Mouse (Mus musculus): Measurements from ENCODE around the gene Fasl. TPM values are rescaled to one million over a fixed set of nuclear protein-coding genes. Genes with fewer than 3 reads are reported as not detected.

Fasl gene
- polyA plus RNA-seq, 1 experiment from 2014 or later = not detected

- ATAC-seq (ENCODE audit: insufficient number of reproducible peaks, insufficient read depth, low FRiP score, low TSS enrichment) = no peak
- Histone ChIP-seq H3K9ac (no peak overlapping the region), H3K4me1 (no peaks in the 10 kb centered on the region), H3K4me3 (no peak overlapping the region), H3K27me3 (no peaks in the 10 kb centered on the region), H3K9me3 (no peaks in the 10 kb centered on the region), H3K4me2 (replicated peaks) (no peak overlapping the region), H3K36me3 (no peaks in the 10 kb centered on the region), H3K27ac (no peak overlapping the region)
- WGBS = 90% methylated on average over 3 of the region's 3 CpGs
Measured at GRCm38 (mm10) chr1:161756547-161756946, 31.7 kb downstream of the Fasl start.

- Histone ChIP-seq H3K4me1 (no peaks in the 10 kb centered on the region), H3K9me3 (no peaks in the 10 kb centered on the region)
- ATAC-seq (ENCODE audit: insufficient number of reproducible peaks, insufficient read depth, low FRiP score, low TSS enrichment) = no peak
Measured at GRCm38 (mm10) chr1:161751311-161751710, 37.0 kb downstream of the Fasl start.

GRCm38 (mm10) chr1:161750471-161751041, 37.7 kb downstream of the Fasl start:
- no peaks in the 10 kb centered on the region for H3K27me3 ChIP-seq
- no peaks in the 10 kb centered on the region for H3K9me3 ChIP-seq
- ATAC-seq (ENCODE audit: insufficient number of reproducible peaks, insufficient read depth, low FRiP score, low TSS enrichment) = no peak
- no peaks in the 10 kb centered on the region for H3K4me1 ChIP-seq
- H3K9ac ChIP-seq = no peak overlapping the region
- H3K4me2 ChIP-seq (replicated peaks) = no peak overlapping the region
- H3K36me3 ChIP-seq = no peaks in the 10 kb centered on the region
- no peak overlapping the region for H3K27ac ChIP-seq
- no peak overlapping the region for H3K4me3 ChIP-seq
- 75% methylated on average over 8 of the region's 8 CpGs for WGBS

More at GRCm38 (mm10) chr1:161751311-161751710, 37.0 kb downstream of the Fasl start:
- Histone ChIP-seq H3K36me3 (no peaks in the 10 kb centered on the region), H3K27ac (no peak overlapping the region), H3K9ac (no peak overlapping the region), H3K4me3 (no peak overlapping the region), H3K27me3 (no peaks in the 10 kb centered on the region), H3K4me2 (replicated peaks) (no peak overlapping the region)
- 48% methylated on average over 8 of the region's 8 CpGs for WGBS

GRCm38 (mm10) chr1:161748685-161749084, 39.6 kb downstream of the Fasl start:
- ATAC-seq (ENCODE audit: insufficient number of reproducible peaks, insufficient read depth, low FRiP score, low TSS enrichment) = no peak
- H3K27ac ChIP-seq = no peak overlapping the region
- 84% methylated on average over 6 of the region's 6 CpGs for WGBS

GRCm38 (mm10) chr1:161748138-161748537, 40.2 kb downstream of the Fasl start:
- Histone ChIP-seq H3K9ac (no peak overlapping the region), H3K27me3 (no peaks in the 10 kb centered on the region), H3K4me3 (no peak overlapping the region), H3K4me1 (no peaks in the 10 kb centered on the region), H3K27ac (no peak overlapping the region), H3K9me3 (no peaks in the 10 kb centered on the region), H3K36me3 (no peaks in the 10 kb centered on the region), H3K4me2 (replicated peaks) (no peak overlapping the region)
- 50% methylated on average over 8 of the region's 8 CpGs for WGBS
- ATAC-seq (ENCODE audit: insufficient number of reproducible peaks, insufficient read depth, low FRiP score, low TSS enrichment) = no peak

More at GRCm38 (mm10) chr1:161748685-161749084, 39.6 kb downstream of the Fasl start:
- H3K9ac ChIP-seq = no peak overlapping the region
- H3K27me3 ChIP-seq = no peaks in the 10 kb centered on the region
- H3K4me3 ChIP-seq = no peak overlapping the region
- H3K4me1 ChIP-seq = no peaks in the 10 kb centered on the region
- H3K9me3 ChIP-seq = no peaks in the 10 kb centered on the region
- H3K36me3 ChIP-seq = no peaks in the 10 kb centered on the region
- no peak overlapping the region for H3K4me2 ChIP-seq (replicated peaks)

GRCm38 (mm10) chr1:161746542-161747302, 41.6 kb downstream of the Fasl start:
- H3K9ac ChIP-seq = no peak overlapping the region
- no peaks in the 10 kb centered on the region for H3K36me3 ChIP-seq
- H3K4me2 ChIP-seq (replicated peaks) = no peak overlapping the region
- no peaks in the 10 kb centered on the region for H3K27me3 ChIP-seq
- 81% methylated on average over 25 of the region's 25 CpGs for WGBS
- no peaks in the 10 kb centered on the region for H3K9me3 ChIP-seq
- H3K4me3 ChIP-seq = no peak overlapping the region
- H3K4me1 ChIP-seq = no peaks in the 10 kb centered on the region
- H3K27ac ChIP-seq = no peak overlapping the region
- ATAC-seq (ENCODE audit: insufficient number of reproducible peaks, insufficient read depth, low FRiP score, low TSS enrichment) = no peak

GRCm38 (mm10) chr1:161744855-161745254, 43.4 kb downstream of the Fasl start:
- no peak overlapping the region for H3K4me2 ChIP-seq (replicated peaks)
- H3K27me3 ChIP-seq = no peaks in the 10 kb centered on the region
- no peak overlapping the region for H3K27ac ChIP-seq
- H3K9ac ChIP-seq = no peak overlapping the region
- ATAC-seq (ENCODE audit: insufficient number of reproducible peaks, insufficient read depth, low FRiP score, low TSS enrichment) = no peak
- H3K9me3 ChIP-seq = no peaks in the 10 kb centered on the region
- H3K4me1 ChIP-seq = no peaks in the 10 kb centered on the region
- no peaks in the 10 kb centered on the region for H3K36me3 ChIP-seq
- WGBS = 85% methylated on average over 4 of the region's 4 CpGs
- no peak overlapping the region for H3K4me3 ChIP-seq

DNA sequence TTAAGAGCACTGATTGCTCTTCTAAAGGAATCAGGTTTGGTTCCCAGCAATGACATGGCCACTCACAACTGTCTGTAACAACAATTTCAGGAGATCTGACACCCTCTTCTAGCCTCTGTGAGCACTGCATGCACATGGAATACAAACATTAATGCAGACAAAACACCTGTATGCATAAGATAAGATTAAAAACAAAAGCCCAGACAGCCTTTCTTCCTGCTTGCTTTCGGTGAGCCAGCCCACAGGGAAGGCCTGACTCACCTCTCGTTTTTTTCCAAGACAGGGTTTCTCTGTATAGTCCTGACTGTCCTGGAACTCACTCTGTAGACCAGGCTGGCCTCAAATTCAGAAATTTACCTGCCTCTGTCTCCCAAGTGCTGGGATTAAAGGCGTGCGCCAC, 44.1 kb downstream of the Fasl start:
- no peaks in the 10 kb centered on the region for H3K27me3 ChIP-seq
- no peak overlapping the region for H3K9ac ChIP-seq
- WGBS = 85% methylated on average over 4 of the region's 4 CpGs
- H3K9me3 ChIP-seq = no peaks in the 10 kb centered on the region
- no peak overlapping the region for H3K4me2 ChIP-seq (replicated peaks)
- ATAC-seq (ENCODE audit: insufficient number of reproducible peaks, insufficient read depth, low FRiP score, low TSS enrichment) = no peak
- H3K4me3 ChIP-seq = no peak overlapping the region
- H3K27ac ChIP-seq = no peak overlapping the region
- no peaks in the 10 kb centered on the region for H3K36me3 ChIP-seq
- no peaks in the 10 kb centered on the region for H3K4me1 ChIP-seq

DNA sequence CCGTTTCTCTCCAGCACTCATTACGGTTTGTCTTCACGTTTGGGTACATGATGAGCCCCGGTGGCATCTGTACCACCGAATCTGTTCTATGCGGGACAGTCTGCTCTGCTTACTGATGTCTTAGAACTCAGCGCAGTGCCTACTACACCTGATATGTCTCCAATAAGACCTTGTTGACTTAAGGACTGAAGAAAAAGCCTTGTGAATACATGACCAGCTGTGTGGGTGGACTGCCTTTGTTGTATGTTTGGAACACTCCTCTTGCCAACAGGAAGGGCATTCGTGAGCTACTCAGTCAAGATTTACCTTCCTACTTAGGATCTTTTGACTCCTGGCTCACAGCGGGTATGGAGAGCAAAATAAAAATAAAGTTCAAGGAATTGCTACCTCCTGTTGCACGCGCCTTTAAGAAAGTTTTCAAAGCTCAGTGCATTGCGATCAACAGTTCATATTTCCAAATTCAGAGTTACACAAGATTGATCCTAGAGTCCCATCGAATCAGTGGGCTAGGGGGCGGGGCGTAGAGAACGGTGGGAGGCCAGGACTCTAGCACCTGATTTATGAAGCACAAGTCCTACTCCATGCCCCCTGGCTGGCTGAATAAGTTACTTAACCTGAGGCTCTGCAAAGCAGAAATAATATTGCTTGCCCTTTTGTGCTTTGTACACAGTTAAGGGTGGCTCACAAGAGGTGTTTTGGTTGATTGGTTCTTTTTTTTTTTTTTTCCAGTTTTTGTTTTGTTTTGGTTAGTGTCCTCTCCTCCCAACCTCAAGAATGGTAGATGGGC, 45.6 kb downstream of the Fasl start:
- Histone ChIP-seq H3K27ac (no peak overlapping the region), H3K4me1 (no peaks in the 10 kb centered on the region), H3K9me3 (no peaks in the 10 kb centered on the region), H3K4me2 (replicated peaks) (no peak overlapping the region), H3K36me3 (no peaks in the 10 kb centered on the region), H3K9ac (no peak overlapping the region), H3K27me3 (no peaks in the 10 kb centered on the region), H3K4me3 (no peak overlapping the region)
- ATAC-seq (ENCODE audit: insufficient number of reproducible peaks, insufficient read depth, low FRiP score, low TSS enrichment) = no peak
- WGBS = 86% methylated on average over 16 of the region's 16 CpGs

GRCm38 (mm10) chr1:161736848-161737247, 51.4 kb downstream of the Fasl start:
- Histone ChIP-seq H3K27ac (no peak overlapping the region), H3K9ac (no peak overlapping the region), H3K27me3 (no peaks in the 10 kb centered on the region), H3K4me2 (replicated peaks) (no peak overlapping the region), H3K9me3 (no peaks in the 10 kb centered on the region), H3K4me1 (no peaks in the 10 kb centered on the region), H3K36me3 (no peaks in the 10 kb centered on the region), H3K4me3 (no peak overlapping the region)
- ATAC-seq (ENCODE audit: insufficient number of reproducible peaks, insufficient read depth, low FRiP score, low TSS enrichment) = no peak
- WGBS = 2% methylated on average over 3 of the region's 3 CpGs

DNA sequence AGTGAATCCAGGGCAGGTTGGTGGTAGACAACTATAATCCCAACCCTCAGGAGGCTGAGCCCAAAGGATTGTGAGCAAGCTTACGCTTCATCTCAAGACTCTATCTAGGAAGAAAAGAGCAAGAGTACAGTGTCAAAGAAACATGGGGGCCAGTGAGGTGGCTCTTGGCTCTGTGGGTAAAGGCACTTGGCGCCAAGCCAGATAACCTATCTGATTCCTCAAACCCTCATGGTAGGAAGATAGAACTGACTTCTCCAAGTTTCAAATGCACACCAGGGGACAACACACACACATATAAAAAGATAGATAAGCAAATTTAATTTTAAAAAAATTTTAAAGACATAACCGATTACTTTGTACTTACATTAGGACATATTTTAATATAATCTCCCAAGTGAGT, 52.0 kb downstream of the Fasl start:
- no peak overlapping the region for H3K4me3 ChIP-seq
- ATAC-seq (ENCODE audit: insufficient number of reproducible peaks, insufficient read depth, low FRiP score, low TSS enrichment) = no peak
- H3K27ac ChIP-seq = no peak overlapping the region
- WGBS = 89% methylated on average over 3 of the region's 3 CpGs
- H3K4me1 ChIP-seq = no peaks in the 10 kb centered on the region
- H3K27me3 ChIP-seq = no peaks in the 10 kb centered on the region
- no peak overlapping the region for H3K4me2 ChIP-seq (replicated peaks)
- no peak overlapping the region for H3K9ac ChIP-seq
- no peaks in the 10 kb centered on the region for H3K9me3 ChIP-seq
- H3K36me3 ChIP-seq = no peaks in the 10 kb centered on the region
